Mouse (Mus musculus): Measurements from ENCODE around the gene BC051665.

BC051665 gene

GRCm38 (mm10) chr13:60786264-60786663, at the start of gene BC051665:
BC051665 (minus strand) TSS chr13:60786364.
- DNase-seq (ENCODE audit: low spot score), result no peak

- no peak for DNase-seq (ENCODE audit: low spot score)
Observed at GRCm38 (mm10) chr13:60826052-60826451, 39.9 kb upstream of the BC051665 start.

GRCm38 (mm10) chr13:60820486-60821175, 34.5 kb upstream of the BC051665 start:
- DNase-seq (ENCODE audit: low spot score), result no peak

- peak; percentile 36 for DNase-seq (ENCODE audit: low spot score)
Observed at GRCm38 (mm10) chr13:60819469-60819868, 33.3 kb upstream of the BC051665 start.

- no peak for DNase-seq (ENCODE audit: low spot score)
Observed at GRCm38 (mm10) chr13:60813722-60814121, 27.6 kb upstream of the BC051665 start.

- no peak for DNase-seq (ENCODE audit: low spot score)
Observed at GRCm38 (mm10) chr13:60812768-60813167, 26.6 kb upstream of the BC051665 start.

GRCm38 (mm10) chr13:60809690-60810089, 23.5 kb upstream of the BC051665 start:
- DNase-seq (ENCODE audit: low spot score), result no peak

- DNase-seq (ENCODE audit: low spot score), result no peak
Observed at GRCm38 (mm10) chr13:60802749-60803148, 16.6 kb upstream of the BC051665 start, which contains the start of gene Ctsll3. Ctsll3 (minus strand) TSS chr13:60802849.

GRCm38 (mm10) chr13:60789466-60789865, 3.3 kb upstream of the BC051665 start:
- no peak for DNase-seq (ENCODE audit: low spot score)

GRCm38 (mm10) chr13:60783301-60783700, 2.9 kb downstream of the BC051665 start:
- DNase-seq (ENCODE audit: low spot score), result no peak

GRCm38 (mm10) chr13:60780534-60780933, 5.6 kb downstream of the BC051665 start:
- no peak for DNase-seq (ENCODE audit: low spot score)

- no peak for DNase-seq (ENCODE audit: low spot score)
Observed at GRCm38 (mm10) chr13:60761161-60761560, 25.0 kb downstream of the BC051665 start.

- DNase-seq (ENCODE audit: low spot score), result no peak
Observed at GRCm38 (mm10) chr13:60760392-60760791, 25.8 kb downstream of the BC051665 start.

- DNase-seq (ENCODE audit: low spot score), result peak; percentile 53
Observed at GRCm38 (mm10) chr13:60759136-60759535, 27.0 kb downstream of the BC051665 start.

- no peak for DNase-seq (ENCODE audit: low spot score)
Observed at GRCm38 (mm10) chr13:60757292-60757691, 28.9 kb downstream of the BC051665 start.

GRCm38 (mm10) chr13:60755251-60755650, 30.9 kb downstream of the BC051665 start:
- DNase-seq (ENCODE audit: low spot score), result peak; percentile 35

- DNase-seq (ENCODE audit: low spot score), result no peak
Observed at GRCm38 (mm10) chr13:60753216-60753615, 32.9 kb downstream of the BC051665 start.

GRCm38 (mm10) chr13:60750930-60751329, 35.2 kb downstream of the BC051665 start:
- DNase-seq (ENCODE audit: low spot score), result no peak

- DNase-seq (ENCODE audit: low spot score), result no peak
Observed at GRCm38 (mm10) chr13:60748556-60748955, 37.6 kb downstream of the BC051665 start.

- no peak for DNase-seq (ENCODE audit: low spot score)
Observed at GRCm38 (mm10) chr13:60747201-60747600, 39.0 kb downstream of the BC051665 start.

GRCm38 (mm10) chr13:60746271-60746670, 39.9 kb downstream of the BC051665 start:
- DNase-seq (ENCODE audit: low spot score), result peak; percentile 47

- no peak for DNase-seq (ENCODE audit: low spot score)
Observed at GRCm38 (mm10) chr13:60745358-60745757, 40.8 kb downstream of the BC051665 start.

GRCm38 (mm10) chr13:60744736-60745135, 41.4 kb downstream of the BC051665 start:
- no peak for DNase-seq (ENCODE audit: low spot score)

GRCm38 (mm10) chr13:60744078-60744460, 42.1 kb downstream of the BC051665 start:
- DNase-seq (ENCODE audit: low spot score), result peak; percentile 74

All from MN1 (cell line).